Mouse (Mus musculus): ENCODE measurements at regions not wholly inside any gene's neighbourhood (a gene's known extent, or its start where the extent isn't known, plus 50 kb on each side); places are given as distances from the start of the nearest gene placed in this dataset.

DNA sequence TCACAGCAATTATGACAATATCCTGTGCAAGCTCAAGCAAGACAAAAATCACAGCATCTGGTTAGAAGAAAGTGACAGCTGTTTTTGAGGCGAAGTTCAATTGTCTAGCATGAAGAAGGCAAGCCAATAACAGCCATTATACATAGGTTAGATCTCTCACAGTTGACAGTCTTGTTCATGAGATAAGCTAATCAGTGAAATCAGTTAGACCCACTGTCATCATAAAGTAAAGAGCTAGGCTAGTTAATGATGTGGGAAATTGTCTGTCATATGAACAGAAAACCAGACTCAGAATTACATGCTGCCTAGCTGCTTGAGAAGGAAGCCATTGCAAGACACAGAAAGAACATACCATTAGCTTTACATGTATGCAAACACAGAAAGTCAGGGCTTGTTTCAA, 470.2 kb upstream of the 5930422O12Rik start:
- ChIA-PET POLR2A (no interaction called here), CTCF (no interaction called here)

DNA sequence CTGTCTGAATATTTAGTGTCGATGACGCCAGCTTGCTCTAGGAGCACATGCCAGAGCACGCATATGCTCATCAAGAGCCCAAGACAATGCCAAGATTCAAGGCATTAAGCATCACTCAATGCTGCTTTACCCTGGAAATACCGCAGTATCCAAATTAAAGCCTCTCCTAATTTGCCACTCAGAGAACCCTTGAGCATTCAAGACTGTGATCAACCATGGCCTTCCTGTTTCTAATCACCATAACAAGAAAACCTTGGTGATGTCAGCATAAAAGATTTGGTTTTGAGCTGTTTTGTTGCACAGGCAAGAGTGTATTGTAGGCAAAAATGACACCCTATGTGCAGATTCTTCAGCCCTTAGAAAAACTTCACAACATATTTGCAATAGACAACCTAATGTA, 469.7 kb upstream of the 5930422O12Rik start:
- CTCF ChIA-PET: no interaction called here
- POLR2A ChIA-PET: no interaction called here

GRCm38 (mm10) chr8:32959326-32960064, 469.0 kb upstream of the 5930422O12Rik start:
- ChIA-PET CTCF (no interaction called here), POLR2A (no interaction called here)

GRCm38 (mm10) chr8:32990216-32990615, 438.3 kb upstream of the 5930422O12Rik start:
- CTCF ChIA-PET: no interaction called here
- POLR2A ChIA-PET: no interaction called here

DNA sequence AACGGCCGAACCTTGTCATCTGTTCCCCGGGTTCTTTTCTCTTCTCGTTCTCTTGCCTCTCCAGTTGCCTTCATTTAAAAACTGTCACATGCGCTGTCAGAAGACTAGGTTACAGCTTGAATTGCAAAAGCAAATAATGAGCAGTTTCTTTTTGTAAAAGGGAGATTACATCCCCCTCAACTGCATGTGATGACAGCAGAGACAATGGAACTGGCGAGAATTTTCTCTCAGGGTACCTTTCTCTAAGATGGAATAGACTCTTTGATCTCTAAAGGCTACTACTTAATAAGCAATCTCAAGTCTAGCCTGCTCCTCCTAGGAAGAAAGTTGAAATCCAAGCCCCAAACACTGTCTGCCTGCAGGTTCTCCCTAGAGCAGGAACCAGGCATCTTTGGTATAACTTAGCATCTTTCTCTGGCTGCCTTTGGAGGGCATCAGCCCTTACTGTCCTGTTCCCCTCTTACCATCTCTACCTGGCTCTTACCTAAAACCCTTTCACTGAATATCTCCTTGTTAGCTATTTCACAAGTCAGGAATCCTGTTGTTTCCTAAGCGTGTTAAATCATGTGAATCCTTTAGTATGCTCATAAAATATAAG, 424.4 kb upstream of the 5930422O12Rik start:
- POLR2A ChIA-PET: no interaction called here
- CTCF ChIA-PET: no interaction called here

DNA sequence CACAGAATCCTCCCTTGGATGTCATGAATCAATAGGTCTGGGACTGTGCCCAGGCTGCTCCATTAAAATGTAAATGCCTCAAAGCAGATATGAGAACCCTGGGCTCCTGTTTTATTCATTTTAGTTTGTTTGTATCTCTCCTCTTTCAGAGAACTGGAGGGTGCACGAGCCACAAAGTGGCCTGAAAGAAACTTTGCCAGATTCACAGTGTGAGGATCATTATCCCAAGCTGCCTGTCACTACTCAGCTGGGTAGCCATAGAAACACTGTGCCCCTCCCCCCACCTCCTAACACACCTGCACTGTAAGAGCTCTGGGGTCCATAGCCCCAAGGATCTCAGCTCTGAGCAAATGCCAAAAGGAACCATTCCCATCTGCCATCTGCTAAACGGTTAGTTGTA, 423.9 kb upstream of the 5930422O12Rik start:
- ChIA-PET CTCF (no interaction called here), POLR2A (interaction anchor here in 1 of 4 experiments (0.6 kb wide), 1 partner anchor 102 kb away, joined by 3 read pairs; no protein-coding TSS in a partner anchor)

DNA sequence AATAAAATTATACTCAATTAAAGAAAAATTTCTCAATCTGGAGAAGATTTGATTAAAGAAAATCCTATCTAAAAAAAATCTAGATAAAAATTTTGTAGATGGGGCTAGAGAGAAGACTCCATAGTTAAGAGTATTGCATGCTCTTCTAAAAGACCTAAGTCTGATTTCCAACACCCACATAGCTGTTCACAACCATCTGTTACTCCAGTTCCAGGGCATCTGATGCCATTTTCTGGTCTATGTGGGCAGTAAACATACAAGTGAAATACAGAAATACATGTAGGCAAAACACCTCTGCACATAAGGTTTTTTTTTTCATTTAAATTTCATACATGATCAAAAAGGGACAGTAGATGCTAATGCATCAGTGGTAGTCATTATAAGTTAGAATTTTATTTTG, 418.4 kb upstream of the 5930422O12Rik start:
- CTCF ChIA-PET: no interaction called here
- POLR2A ChIA-PET: no interaction called here

GRCm38 (mm10) chr8:33012784-33013183, 415.7 kb upstream of the 5930422O12Rik start:
- ChIA-PET POLR2A (no interaction called here), CTCF (no interaction called here)

DNA sequence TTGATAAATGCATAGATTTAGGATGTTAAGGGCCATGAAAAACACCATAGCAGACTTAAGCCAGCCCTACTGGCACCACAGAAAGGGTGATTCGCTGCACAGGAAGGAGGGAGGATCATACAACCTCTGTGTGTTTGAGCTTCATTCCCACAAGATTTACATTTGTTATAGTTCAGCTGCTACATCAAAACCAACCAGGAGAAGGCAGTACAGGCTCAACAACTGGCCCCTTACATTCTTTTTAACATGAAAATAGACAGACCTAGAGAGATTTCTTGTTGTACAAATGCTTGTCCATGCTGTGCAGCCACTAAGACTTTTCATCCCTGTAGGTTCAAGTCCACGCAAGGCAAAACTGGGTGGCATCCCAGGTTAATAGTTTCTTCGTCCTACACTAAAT, 412.6 kb upstream of the 5930422O12Rik start:
- CTCF ChIA-PET: no interaction called here
- POLR2A ChIA-PET: no interaction called here

- POLR2A ChIA-PET: interaction anchor here in 1 of 4 experiments (0.5 kb wide), 1 partner anchor 31 kb away, joined by 3 read pairs; no protein-coding TSS in a partner anchor
- CTCF ChIA-PET: no interaction called here
These were observed 401.5 kb upstream of the 5930422O12Rik start for GRCm38 (mm10) chr8:33026973-33027372.

- ChIA-PET CTCF (no interaction called here), POLR2A (interaction anchor here in 1 of 4 experiments (0.7 kb wide), 1 partner anchor 1823 kb away, joined by 3 read pairs; no protein-coding TSS in a partner anchor)
These were observed 399.1 kb upstream of the 5930422O12Rik start for GRCm38 (mm10) chr8:33029453-33029852.

GRCm38 (mm10) chr8:33052017-33052416, 376.5 kb upstream of the 5930422O12Rik start:
- POLR2A ChIA-PET: no interaction called here

GRCm38 (mm10) chr8:33065566-33065965, 362.9 kb upstream of the 5930422O12Rik start:
- ChIA-PET POLR2A (no interaction called here), CTCF (interaction anchor here (0.6 to 1.4 kb wide), 7 partner anchors 9 to 1852 kb away, joined by 3 to 4 read pairs (median 3); no protein-coding TSS in a partner anchor)

More at GRCm38 (mm10) chr8:33052017-33052416, 376.5 kb upstream of the 5930422O12Rik start:
- CTCF ChIA-PET: interaction anchor here in 1 of 4 experiments (0.7 kb wide), 1 partner anchor 24 kb away, joined by 3 read pairs; no protein-coding TSS in a partner anchor

- ChIA-PET CTCF (interaction anchor here (0.6 to 1.4 kb wide), 10 partner anchors 8 to 1826 kb away, joined by 3 to 5 read pairs (median 4); no protein-coding TSS in a partner anchor), POLR2A (interaction anchor here in 2 of 4 experiments (0.6 to 0.7 kb wide), 2 partner anchors 13 to 68 kb away, joined by 3 read pairs; no protein-coding TSS in a partner anchor)
These were observed 362.3 kb upstream of the 5930422O12Rik start for GRCm38 (mm10) chr8:33066168-33066567.

DNA sequence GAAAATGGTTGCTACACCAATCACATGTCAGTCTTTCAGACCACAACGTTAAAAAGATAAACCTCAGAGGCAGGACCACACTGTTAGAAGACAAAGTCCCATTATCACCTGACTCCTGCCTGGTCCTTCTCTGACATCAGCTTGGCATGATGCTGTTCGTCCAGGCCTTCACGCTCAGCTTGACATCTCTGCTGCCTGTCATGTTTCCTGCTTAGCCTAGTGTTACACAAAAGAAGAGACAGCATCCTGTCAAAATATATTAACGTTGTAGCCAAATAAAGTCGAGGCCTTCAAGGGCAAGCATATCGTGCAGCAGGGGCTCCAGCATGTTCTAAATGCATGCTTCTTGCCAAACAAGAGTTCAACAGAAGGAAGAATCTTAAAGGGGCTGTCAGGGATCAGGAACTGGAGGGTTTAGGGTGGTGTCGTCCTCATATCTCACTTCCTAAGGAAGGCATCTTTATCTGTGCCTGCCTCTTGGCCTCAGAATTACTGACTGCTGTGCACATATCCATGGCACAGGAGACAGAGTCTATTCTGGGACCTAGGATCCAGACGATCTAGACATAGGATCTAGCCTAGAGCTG, 361.0 kb upstream of the 5930422O12Rik start:
- POLR2A ChIA-PET: no interaction called here
- CTCF ChIA-PET: interaction anchor here in 2 of 4 experiments (1.2 to 1.4 kb wide), 2 partner anchors 13 to 33 kb away, joined by 4 read pairs; no protein-coding TSS in a partner anchor

DNA sequence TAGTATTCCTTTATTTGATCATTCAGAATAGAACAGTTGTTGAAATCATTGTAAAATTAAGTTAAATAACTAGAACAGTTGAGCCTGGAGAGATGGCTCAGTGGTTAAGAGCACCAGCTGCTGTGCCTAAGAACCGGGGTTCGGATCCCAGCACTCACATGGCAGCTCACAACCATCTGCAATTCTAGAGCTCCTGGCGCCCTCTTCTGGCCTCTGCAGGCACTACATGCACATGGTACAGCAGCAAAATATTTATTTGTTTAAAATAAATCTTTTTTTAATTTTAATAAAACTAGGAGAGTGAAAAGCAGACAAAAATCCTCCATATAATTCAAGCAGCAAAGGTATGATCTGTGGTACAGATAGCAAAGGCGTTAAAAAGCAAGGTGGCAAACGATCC, 360.0 kb upstream of the 5930422O12Rik start:
- ChIA-PET CTCF (interaction anchor here in 3 of 4 experiments (0.5 to 1.0 kb wide), 6 partner anchors 11 to 1683 kb away, joined by 3 to 6 read pairs (median 4); no protein-coding TSS in a partner anchor), POLR2A (interaction anchor here in 1 of 4 experiments (0.6 kb wide), 1 partner anchor 381 kb away, joined by 3 read pairs; no protein-coding TSS in a partner anchor)

- POLR2A ChIA-PET: no interaction called here
- CTCF ChIA-PET: no interaction called here
These were observed 353.3 kb upstream of the 5930422O12Rik start for GRCm38 (mm10) chr8:33075186-33075585.

GRCm38 (mm10) chr8:33076253-33076652, 352.3 kb upstream of the 5930422O12Rik start:
- CTCF ChIA-PET: interaction anchor here in 1 of 4 experiments (0.6 kb wide), 1 partner anchor 10 kb away, joined by 3 read pairs; no protein-coding TSS in a partner anchor
- POLR2A ChIA-PET: no interaction called here

DNA sequence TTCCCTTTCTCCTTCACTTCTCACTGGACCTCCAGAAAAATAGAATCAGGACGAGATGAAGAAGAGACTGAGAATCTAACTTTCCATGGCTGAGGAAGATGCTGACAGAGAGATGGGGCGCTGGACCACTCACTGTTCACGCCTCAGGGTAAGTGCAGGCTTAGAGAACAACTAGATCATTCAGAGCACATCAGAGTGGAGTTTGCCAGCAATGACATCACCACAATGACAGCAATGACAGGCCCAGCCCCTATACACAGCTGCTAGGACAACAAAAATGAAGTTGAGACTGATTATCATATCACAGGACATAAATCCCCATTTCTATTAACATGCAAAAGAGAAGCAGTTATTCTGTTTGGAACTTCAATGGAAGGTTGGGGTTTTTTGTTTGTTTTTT, 350.4 kb upstream of the 5930422O12Rik start:
- POLR2A ChIA-PET: no interaction called here

More for the DNA sequence above, 350.4 kb upstream of the 5930422O12Rik start:
- CTCF ChIA-PET: no interaction called here
